Mouse (Mus musculus): ENCODE measurements around the gene Gm21883.
"Not testable (repeated sequence)": the region's sequence is repeated elsewhere in the genome, so short reads cannot be mapped to it uniquely, and the experiment has no call there.

Gm21883 gene

GRCm38 (mm10) chrX:31574183-31574582 lies at the start of gene Gm21883:
Gm21883 (minus strand) TSS chrX:31574283.
- DNase-seq: not testable (repeated sequence)

DNA sequence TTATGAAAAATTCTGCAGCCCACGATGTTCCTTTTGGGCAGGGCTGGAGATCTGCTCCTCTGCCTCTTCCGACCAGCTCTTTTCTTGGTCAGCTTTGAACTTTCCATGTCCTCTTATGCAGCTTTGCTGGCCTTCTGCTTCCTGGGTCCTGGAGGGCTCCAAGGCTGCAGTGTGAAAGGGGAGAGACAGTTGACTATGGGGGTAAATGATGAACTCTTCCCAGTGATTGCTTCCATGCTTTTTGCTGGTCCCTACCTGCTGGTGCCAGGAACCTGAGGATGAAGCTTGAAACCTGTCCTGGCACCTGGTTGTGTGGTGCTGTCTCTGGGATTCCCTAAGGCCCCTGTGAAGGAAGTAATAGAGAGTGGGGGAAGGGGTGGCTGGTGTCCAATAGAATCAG lies 44.7 kb upstream of the Gm21883 start, which contains the start of gene Spin2e:
Spin2e (minus strand) TSS at position 101 of the 400 bp plus-strand sequence.
- DNase-seq: not testable (repeated sequence)

All from lung, postnatal 4 days (tissue).